Mouse (Mus musculus) limb, embryonic 12.5 days (tissue): ENCODE measurements around the gene Slc9a3r1. TPM values are rescaled to one million over a fixed set of nuclear protein-coding genes. Genes with fewer than 3 reads are reported as not detected.

Source experiments
- ATAC-seq: fragments of 200-750 bp; cut with Nextera tagmentation; 2 replicates; pipeline ENCODE4 v1.8.0; 2017; ENCODE audit warnings: low read depth, moderate TSS enrichment; ENCODE audit not compliant: insufficient number of reproducible peaks, insufficient read depth, low FRiP score, low TSS enrichment
- H3K27ac ChIP-seq: fragments of 300-500 bp; sonication (generic); 2 replicates; pipeline ENCODE4 v1.5.1; 2016; ENCODE audit warnings: mild to moderate bottlenecking, moderate library complexity
- H3K27me3 ChIP-seq: fragments of 300-500 bp; sonication (generic); 2 replicates; pipeline ENCODE4 v1.6.1; 2016; ENCODE audit warnings: mild to moderate bottlenecking, moderate library complexity
- H3K36me3 ChIP-seq: fragments of 300-500 bp; sonication (generic); 2 replicates; pipeline ENCODE4 v1.6.1; 2016; ENCODE audit warnings: mild to moderate bottlenecking, moderate library complexity
- H3K4me1 ChIP-seq: fragments of 300-500 bp; sonication (generic); replicated peaks from 2 replicates; pipeline ENCODE4 v1.6.1; 2016
- H3K4me2 ChIP-seq: fragments of 300-500 bp; sonication (generic); 2 replicates; pipeline ENCODE4 v1.6.1; 2016; ENCODE audit warnings: mild to moderate bottlenecking, moderate library complexity
- H3K4me3 ChIP-seq: fragments of 300-500 bp; sonication (generic); replicated peaks from 2 replicates; pipeline ENCODE4 v1.5.1; 2016; ENCODE audit warnings: mild to moderate bottlenecking
- H3K9ac ChIP-seq: fragments of 300-500 bp; sonication (generic); replicated peaks from 2 replicates; pipeline ENCODE4 v1.6.1; 2016; ENCODE audit warnings: mild to moderate bottlenecking, moderate library complexity
- H3K9me3 ChIP-seq: fragments of 300-500 bp; sonication (generic); 2 replicates; pipeline ENCODE4 v1.6.1; 2016; ENCODE audit warnings: mild to moderate bottlenecking, moderate library complexity
- WGBS: fragments of 180-500 bp; shearing (Covaris S2); methylation state at CpG from one replicate; pipeline ENCODE4 v1.1.7; 2016; 5-methylcytosine and 5-hydroxymethylcytosine counted together
- polyA plus RNA-seq: library from polyadenylated mRNA; unstranded; fragments of >200 nt; fragmentation: Nextera tagmentation; extraction: Ambion mirVana; gene quantifications from 2 replicates; pipeline ENCODE4 v1.2.1, GENCODE M21; 2016

Slc9a3r1 gene
- polyA plus RNA-seq, 1 experiment from 2014 or later, result 23.9 TPM

DNA sequence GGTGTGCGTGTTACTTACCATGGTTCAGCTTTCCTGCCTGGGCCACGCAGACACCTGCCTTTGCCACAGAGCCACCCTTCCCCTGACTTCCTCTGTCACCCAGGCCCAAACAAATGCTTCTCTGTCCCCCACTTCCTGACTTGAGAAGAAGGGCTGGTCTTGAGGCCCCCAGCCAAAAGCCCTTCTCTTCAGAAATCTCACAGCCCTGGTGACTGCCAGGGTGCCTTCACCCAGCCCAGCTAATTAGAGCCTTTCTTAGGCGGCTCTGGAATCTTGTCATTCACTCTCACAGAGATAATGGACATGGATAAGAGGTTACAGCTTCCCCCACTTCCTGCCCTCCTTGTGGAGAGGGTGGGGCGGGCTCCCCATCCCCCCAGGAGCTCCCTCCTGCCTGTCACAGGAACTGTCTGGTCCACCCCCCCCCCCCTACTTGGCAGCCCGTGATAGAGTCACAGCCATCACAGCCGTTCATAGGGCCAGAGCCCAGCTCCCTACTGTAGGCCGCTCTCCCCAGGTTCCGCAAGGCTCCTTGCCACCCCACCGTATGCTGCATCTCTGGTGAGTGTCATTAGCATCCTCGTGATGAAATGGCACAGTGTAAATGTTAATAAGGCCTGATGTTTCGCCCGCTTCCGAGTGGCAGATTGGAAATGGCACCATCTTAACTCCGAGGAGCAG, 63.8 kb downstream of the Slc9a3r1 start:
- Histone ChIP-seq H3K27ac (no peak overlapping the region), H3K4me2 (no peak overlapping the region), H3K36me3 (no peaks in the 10 kb centered on the region), H3K4me1 (peaks cover 48% of the 10 kb centered on the region), H3K9me3 (no peaks in the 10 kb centered on the region), H3K4me3 (no peak overlapping the region), H3K9ac (0 out of 2 replicates have a peak overlapping the region, but pooled peaks have one; percentile 9), H3K27me3 (peaks cover 63% of the 10 kb centered on the region)
- no peak for ATAC-seq
- WGBS, result 34% methylated on average over 14 of the region's 14 CpGs

DNA sequence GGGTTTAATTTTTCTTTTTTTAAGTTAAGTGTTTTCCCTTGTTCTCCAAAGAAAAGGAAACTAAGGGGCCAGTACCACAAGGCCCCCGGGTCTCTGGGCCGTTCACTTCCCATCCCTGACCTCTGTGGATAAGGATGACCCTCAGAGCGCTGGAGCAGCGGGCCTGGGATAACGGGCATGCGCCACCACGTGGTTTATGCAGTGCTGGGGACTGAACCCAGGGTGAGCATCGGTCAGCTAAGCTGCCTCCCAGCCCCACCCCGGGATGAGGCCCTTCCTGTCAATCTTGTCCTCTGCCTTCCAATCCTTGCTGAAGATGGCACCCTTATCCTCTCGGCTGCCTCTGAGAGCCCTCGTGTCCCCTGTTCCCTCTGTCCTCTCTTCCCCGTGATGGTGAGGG, 64.5 kb downstream of the Slc9a3r1 start:
- Histone ChIP-seq H3K27me3 (peaks cover 60% of the 10 kb centered on the region), H3K27ac (no peak overlapping the region)
- 25% methylated on average over 12 of the region's 12 CpGs for WGBS

DNA sequence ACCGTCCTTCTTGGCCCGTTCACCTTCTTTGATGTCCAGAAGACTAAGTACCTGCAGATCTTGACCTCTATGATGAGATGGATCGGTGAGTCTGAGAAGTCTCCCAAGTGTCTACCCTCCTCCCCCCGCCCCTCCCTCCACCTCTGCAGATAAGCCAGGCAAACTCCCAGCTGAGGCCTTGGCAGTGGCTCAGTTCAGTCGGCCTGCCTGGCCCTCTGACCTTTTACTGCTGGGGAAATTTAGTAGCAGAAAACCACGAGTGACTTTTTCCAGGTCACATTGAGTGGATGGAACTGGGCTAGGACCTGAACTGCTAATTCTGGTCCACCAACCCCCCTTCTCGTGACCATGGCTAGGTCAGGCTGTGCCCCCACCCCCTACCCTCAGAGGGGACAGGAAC, 65.3 kb downstream of the Slc9a3r1 start:
- H3K4me1 ChIP-seq, result peaks cover 41% of the 10 kb centered on the region
- no peak overlapping the region for H3K4me3 ChIP-seq
- peaks cover 63% of the 10 kb centered on the region for H3K27me3 ChIP-seq
- ATAC-seq, result no peak
- H3K36me3 ChIP-seq, result no peaks in the 10 kb centered on the region
- H3K9me3 ChIP-seq, result no peaks in the 10 kb centered on the region
- H3K27ac ChIP-seq, result no peak overlapping the region
- WGBS, result 45% methylated on average over 7 of the region's 7 CpGs
- H3K9ac ChIP-seq, result no peak overlapping the region
- no peak overlapping the region for H3K4me2 ChIP-seq

More for the DNA sequence above, 64.5 kb downstream of the Slc9a3r1 start:
- Histone ChIP-seq H3K9me3 (no peaks in the 10 kb centered on the region), H3K36me3 (no peaks in the 10 kb centered on the region), H3K4me1 (peaks cover 41% of the 10 kb centered on the region), H3K9ac (no peak overlapping the region), H3K4me3 (no peak overlapping the region), H3K4me2 (no peak overlapping the region)
- no peak for ATAC-seq

DNA sequence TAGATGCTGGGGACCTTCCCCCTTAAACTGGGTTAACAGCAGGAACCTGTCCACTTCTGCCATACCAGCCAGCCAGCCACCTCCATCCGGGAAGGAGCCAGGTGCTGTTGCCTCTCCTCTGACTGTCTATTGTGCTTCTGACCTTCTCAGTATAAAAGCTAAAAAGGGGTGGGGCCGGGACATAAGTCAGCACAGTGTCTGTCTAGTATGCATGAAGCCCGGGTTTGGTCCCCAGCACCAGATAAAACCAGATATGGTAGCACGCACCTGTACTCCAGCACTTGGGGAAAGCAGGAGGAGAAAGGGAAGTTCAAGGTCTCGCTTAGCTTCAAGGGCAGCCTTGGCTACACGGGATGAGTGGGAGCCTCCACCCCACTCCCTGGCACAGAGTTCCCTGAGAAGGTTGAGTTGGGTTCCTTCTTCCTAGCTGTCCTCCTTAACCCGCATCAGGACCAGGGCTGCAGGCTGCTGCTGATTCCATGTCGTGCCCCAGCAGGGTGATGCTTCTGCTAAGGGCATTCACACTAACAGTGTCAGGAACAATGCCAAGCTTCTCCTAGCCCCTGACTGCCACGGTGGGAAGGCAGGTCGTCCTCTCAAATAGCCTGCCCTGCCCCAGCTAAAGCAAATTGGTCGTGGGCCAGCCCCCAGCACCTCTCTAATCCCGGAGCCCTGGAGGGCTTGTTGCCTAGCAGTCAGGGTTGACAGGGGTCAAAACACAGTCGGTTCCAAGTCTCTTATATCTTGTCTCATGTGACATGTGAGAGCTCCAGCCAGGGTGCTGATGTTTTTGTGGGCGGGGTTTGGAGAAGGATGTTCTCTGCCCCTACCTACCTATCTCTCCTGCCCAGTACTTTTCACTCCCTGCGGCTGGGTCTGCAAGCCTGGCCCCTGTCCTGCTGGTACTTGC, 66.1 kb downstream of the Slc9a3r1 start:
- H3K36me3 ChIP-seq, result no peaks in the 10 kb centered on the region
- peaks cover 63% of the 10 kb centered on the region for H3K27me3 ChIP-seq
- no peak for ATAC-seq
- H3K4me1 ChIP-seq, result peaks cover 43% of the 10 kb centered on the region
- 47% methylated on average over 15 of the region's 15 CpGs for WGBS
- no peaks in the 10 kb centered on the region for H3K9me3 ChIP-seq
- H3K4me2 ChIP-seq, result no peak overlapping the region
- H3K4me3 ChIP-seq, result no peak overlapping the region
- no peak overlapping the region for H3K27ac ChIP-seq
- no peak overlapping the region for H3K9ac ChIP-seq

Other genes with a start within 250 kb of the Slc9a3r1 start
- not detected in 2 replicates for gene Cd300lb, start 229.0 kb upstream of the Slc9a3r1 start, polyA plus RNA-seq
- gene Cd300c, start 194.2 kb upstream of the Slc9a3r1 start, polyA plus RNA-seq, result not detected in 2 replicates
- gene Cd300ld, start 173.4 kb upstream of the Slc9a3r1 start, polyA plus RNA-seq, result 0.10 TPM in 1 of 2 replicates, not detected in the other
- gene Cd300c2, start 161.5 kb upstream of the Slc9a3r1 start, polyA plus RNA-seq, result 0.73 and 0.83 TPM in 2 replicates
- not detected in 2 replicates for gene Cd300ld2, start 147.1 kb upstream of the Slc9a3r1 start, polyA plus RNA-seq
- not detected in 2 replicates for gene Cd300ld4, start 136.3 kb upstream of the Slc9a3r1 start, polyA plus RNA-seq
- gene Cd300ld5, start 125.6 kb upstream of the Slc9a3r1 start, polyA plus RNA-seq, result not detected in 2 replicates
- not detected in 2 replicates for gene Cd300ld3, start 114.9 kb upstream of the Slc9a3r1 start, polyA plus RNA-seq
- not detected in 2 replicates for gene Cd300e, start 101.2 kb upstream of the Slc9a3r1 start, polyA plus RNA-seq
- gene Rab37, start 71.9 kb upstream of the Slc9a3r1 start, polyA plus RNA-seq, result 1.4 and 1.8 TPM in 2 replicates
- gene Cd300lf, start 29.3 kb upstream of the Slc9a3r1 start, polyA plus RNA-seq, result 0.26 TPM in 2 replicates
- 5.8 and 8.2 TPM in 2 replicates for gene Tmem104, start 24.1 kb downstream of the Slc9a3r1 start, polyA plus RNA-seq
- 17.8 and 23.6 TPM in 2 replicates for gene Nat9, start 24.5 kb downstream of the Slc9a3r1 start, polyA plus RNA-seq
- 0.09 and 0.21 TPM in 2 replicates for gene Grin2c, start 103.9 kb downstream of the Slc9a3r1 start, polyA plus RNA-seq
- 13.2 and 16.1 TPM in 2 replicates for gene Fdxr, start 113.7 kb downstream of the Slc9a3r1 start, polyA plus RNA-seq
- gene Fads6, start 134.3 kb downstream of the Slc9a3r1 start, polyA plus RNA-seq, result 0.10 and 0.15 TPM in 2 replicates
- 0.56 TPM in 1 of 2 replicates, not detected in the other for gene Otop2, start 143.8 kb downstream of the Slc9a3r1 start, polyA plus RNA-seq
- not detected in 2 replicates for gene Ush1g, start 158.7 kb downstream of the Slc9a3r1 start, polyA plus RNA-seq
- not detected in 2 replicates for gene Otop3, start 171.4 kb downstream of the Slc9a3r1 start, polyA plus RNA-seq
- 2.2 and 2.5 TPM in 2 replicates for gene Hid1, start 204.4 kb downstream of the Slc9a3r1 start, polyA plus RNA-seq
- 19.7 and 19.9 TPM in 2 replicates for gene Cdr2l, start 218.6 kb downstream of the Slc9a3r1 start, polyA plus RNA-seq
- 175 and 182 TPM in 2 replicates for gene Mrpl58, start 240.4 kb downstream of the Slc9a3r1 start, polyA plus RNA-seq